Mouse (Mus musculus): ENCODE results near the gene Mpst. TPM values are rescaled to one million over a fixed set of nuclear protein-coding genes. Genes with fewer than 3 reads are reported as not detected.

Mpst gene
- polyA plus RNA-seq, 1 experiment from 2014 or later: 4.2 TPM

DNA sequence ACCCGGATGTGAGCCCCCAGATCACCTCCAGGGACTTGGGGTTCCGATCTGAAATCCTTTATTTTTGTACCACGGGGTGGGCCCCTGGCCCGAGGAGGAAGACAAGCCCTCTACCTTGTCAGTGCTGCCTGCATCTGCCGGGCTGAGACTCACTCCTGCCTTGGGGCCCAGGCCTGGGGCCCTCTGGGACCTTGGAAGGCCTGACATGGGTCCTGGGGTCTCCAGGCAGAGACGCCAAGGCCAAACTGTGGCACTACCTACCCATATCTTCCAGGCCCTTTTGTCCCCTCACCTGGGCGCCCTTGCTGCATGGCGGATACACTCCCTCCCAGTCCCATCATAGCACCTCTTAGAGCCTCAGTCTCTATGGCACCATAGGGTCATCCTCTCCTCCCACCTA is 32.3 kb downstream of the Mpst start:
- Histone ChIP-seq H3K4me1 (replicated peaks) (peaks cover 26% of the 10 kb centered on the region), H3K4me2 (no peak overlapping the region), H3K27ac (no peak overlapping the region), H3K36me3 (peaks cover 6% of the 10 kb centered on the region; the same call in 1 of the 2 replicates), H3K9me3 (replicated peaks) (no peaks in the 10 kb centered on the region), H3K9ac (no peak overlapping the region), H3K27me3 (peaks cover 45% of the 10 kb centered on the region), H3K4me3 (replicated peaks) (no peak overlapping the region)
- ATAC-seq (ENCODE audit: low read depth) (no peak), DNase-seq (no peak)
- 55% methylated on average over 8 of the region's 8 CpGs for WGBS (ENCODE audit: insufficient replicate concordance)

DNA sequence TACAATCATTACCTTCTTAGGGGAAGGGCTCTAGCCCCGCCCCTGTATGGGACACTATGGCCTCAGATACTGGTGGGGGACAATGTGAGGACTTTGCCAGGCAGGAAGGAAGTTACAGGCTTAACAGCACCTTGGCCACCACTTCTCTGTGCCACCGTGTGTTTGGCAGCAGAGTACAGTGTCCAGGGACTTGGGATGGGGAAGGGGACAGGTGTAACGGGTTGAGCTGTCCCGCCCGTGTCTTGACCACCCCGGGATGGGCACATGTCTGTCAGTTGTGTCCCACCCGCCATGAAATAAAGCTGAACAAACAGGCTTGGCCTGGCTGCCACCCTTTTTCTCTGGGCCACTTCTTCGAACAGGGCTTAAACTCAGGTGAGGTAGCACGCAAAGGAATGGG is 32.8 kb downstream of the Mpst start:
- WGBS (ENCODE audit: insufficient replicate concordance): 56% methylated on average over 9 of the region's 9 CpGs
- no peak overlapping the region for H3K27ac ChIP-seq
- peaks cover 26% of the 10 kb centered on the region for H3K4me1 ChIP-seq (replicated peaks)
- H3K4me3 ChIP-seq (replicated peaks): no peak overlapping the region
- peaks cover 6% of the 10 kb centered on the region; the same call in 1 of the 2 replicates for H3K36me3 ChIP-seq
- no peak for DNase-seq
- peaks cover 44% of the 10 kb centered on the region for H3K27me3 ChIP-seq
- H3K4me2 ChIP-seq: no peak overlapping the region
- ATAC-seq (ENCODE audit: low read depth): no peak
- no peak overlapping the region for H3K9ac ChIP-seq
- no peaks in the 10 kb centered on the region for H3K9me3 ChIP-seq (replicated peaks)

DNA sequence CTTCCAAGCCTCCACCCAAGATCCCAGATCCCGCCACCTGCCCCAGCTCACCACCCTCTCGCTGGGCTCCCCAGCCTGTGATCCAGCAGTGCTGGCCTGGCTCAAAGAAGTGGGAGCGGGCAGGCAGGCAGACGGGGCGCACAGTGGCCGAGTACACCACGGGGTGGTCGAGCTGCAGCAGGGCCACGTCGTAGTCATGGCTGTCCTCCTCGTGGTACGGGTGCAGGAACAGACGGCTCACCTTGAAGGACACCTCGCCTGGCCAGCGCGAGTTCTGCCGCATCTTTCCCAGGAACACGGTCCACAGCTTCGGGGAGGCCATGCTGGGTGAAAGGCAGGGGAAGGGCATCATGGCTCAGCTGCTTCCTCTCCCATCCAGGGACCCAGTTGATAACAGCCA is 36.0 kb downstream of the Mpst start:
- Histone ChIP-seq H3K27ac (no peak overlapping the region), H3K4me1 (replicated peaks) (peaks cover 14% of the 10 kb centered on the region), H3K9ac (no peak overlapping the region), H3K4me3 (replicated peaks) (no peak overlapping the region), H3K9me3 (replicated peaks) (no peaks in the 10 kb centered on the region), H3K27me3 (peaks cover 18% of the 10 kb centered on the region), H3K36me3 (peaks cover 6% of the 10 kb centered on the region; the same call in 1 of the 2 replicates), H3K4me2 (no peak overlapping the region)
- WGBS (ENCODE audit: insufficient replicate concordance): 76% methylated on average over 19 of the region's 19 CpGs
- ATAC-seq (ENCODE audit: low read depth): no peak
- DNase-seq: no peak

DNA sequence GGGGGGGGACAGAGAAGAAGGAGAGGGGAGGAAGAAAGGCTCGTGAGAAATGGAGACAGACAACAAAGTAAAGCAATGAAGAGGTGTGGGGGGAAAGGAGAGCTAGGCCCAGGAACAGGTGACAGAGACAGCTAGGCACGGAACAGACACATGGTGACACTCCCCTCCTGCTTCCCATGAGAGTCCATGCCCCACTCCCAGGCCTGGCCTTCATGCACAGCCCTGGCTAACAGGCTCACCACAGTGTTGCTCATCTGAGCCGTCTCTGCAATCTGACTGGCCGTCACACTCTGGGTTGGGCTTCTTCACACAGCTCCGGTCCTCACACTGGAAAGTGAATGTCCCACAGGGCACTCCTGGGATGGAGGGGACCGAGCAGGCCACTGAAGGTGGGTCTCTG is 37.6 kb downstream of the Mpst start:
- Histone ChIP-seq H3K4me2 (no peak overlapping the region), H3K27me3 (peaks cover 3% of the 10 kb centered on the region; the same call in 1 of the 2 replicates), H3K9ac (no peak overlapping the region), H3K9me3 (replicated peaks) (no peaks in the 10 kb centered on the region), H3K4me1 (replicated peaks) (peaks cover 13% of the 10 kb centered on the region), H3K4me3 (replicated peaks) (no peak overlapping the region), H3K36me3 (peaks cover 6% of the 10 kb centered on the region; the same call in 1 of the 2 replicates), H3K27ac (no peak overlapping the region)
- DNase-seq (no peak), ATAC-seq (ENCODE audit: low read depth) (no peak)
- WGBS (ENCODE audit: insufficient replicate concordance): 46% methylated on average over 6 of the region's 6 CpGs

DNA sequence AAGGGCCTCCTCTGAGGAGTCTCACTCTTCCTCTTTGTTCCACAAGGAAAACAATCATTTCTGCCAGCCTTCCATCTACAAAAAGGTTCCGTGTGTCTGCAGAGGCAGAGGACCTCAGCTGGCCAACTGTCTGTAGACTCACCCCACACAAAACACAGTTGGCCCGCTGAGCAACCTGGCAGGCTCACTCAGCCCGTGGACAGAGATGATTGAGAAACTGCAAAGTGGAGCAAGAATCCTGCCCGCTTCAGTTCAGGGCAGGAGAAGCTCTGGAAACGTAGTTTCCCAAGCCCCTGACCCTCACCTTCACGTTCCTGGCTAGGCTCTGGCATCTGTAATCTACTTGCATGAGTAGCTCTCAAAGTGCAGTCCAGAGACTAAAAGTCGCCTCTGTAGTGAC is 40.9 kb downstream of the Mpst start:
- Histone ChIP-seq H3K9ac (no peak overlapping the region), H3K4me2 (no peak overlapping the region), H3K36me3 (peaks cover 2% of the 10 kb centered on the region; the same call in 1 of the 2 replicates), H3K9me3 (replicated peaks) (no peaks in the 10 kb centered on the region), H3K27me3 (0 out of 2 replicates have a peak, but pooled peaks cover 2% of the 10 kb centered on the region), H3K4me3 (replicated peaks) (no peak overlapping the region), H3K27ac (no peak overlapping the region), H3K4me1 (replicated peaks) (peaks cover 42% of the 10 kb centered on the region)
- ATAC-seq (ENCODE audit: low read depth) (no peak), DNase-seq (no peak)
- WGBS (ENCODE audit: insufficient replicate concordance): 47% methylated on average over 7 of the region's 7 CpGs

DNA sequence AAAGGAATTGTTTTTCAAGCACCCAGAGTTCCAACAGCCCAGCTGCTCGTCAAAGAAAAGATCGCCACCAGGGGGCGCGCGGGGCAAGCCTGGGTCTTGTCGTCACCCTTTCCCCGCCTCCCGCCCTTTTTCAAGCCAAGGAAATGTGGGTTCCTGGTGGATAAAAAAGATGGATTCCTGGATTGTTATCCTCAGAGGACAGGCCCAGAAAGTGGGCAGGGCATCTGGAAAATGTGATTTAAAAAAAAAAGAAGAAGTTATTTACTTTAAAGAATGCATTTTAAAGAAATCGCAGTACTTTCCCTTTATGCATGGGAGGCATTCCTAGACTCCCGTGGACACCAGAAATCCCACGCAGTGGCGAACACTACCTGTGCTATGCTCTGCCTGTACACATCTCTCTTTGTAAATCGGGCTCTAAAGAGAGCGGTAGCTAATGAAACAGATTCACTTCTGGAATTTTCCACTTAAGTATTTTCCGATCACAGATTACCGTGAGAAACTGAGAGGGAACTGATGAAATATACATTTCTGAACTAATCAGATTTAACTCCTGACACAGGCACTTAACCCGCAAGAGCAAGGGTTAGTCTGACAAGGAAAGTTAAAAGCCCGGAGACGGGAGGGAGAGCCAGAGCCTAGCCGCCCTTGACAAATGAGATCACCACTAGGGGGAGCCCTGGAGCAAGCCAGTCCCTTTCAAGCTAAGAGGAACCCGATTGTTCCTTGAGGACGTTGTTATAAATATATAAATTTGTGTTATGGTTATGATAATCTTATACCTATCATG is 41.7 kb downstream of the Mpst start:
- DNase-seq: peak; percentile 82
- 1% methylated on average over 22 of the region's 22 CpGs for WGBS (ENCODE audit: insufficient replicate concordance)
- H3K9me3 ChIP-seq (replicated peaks): no peaks in the 10 kb centered on the region
- 0 out of 2 replicates have a peak, but pooled peaks cover 2% of the 10 kb centered on the region for H3K27me3 ChIP-seq
- H3K36me3 ChIP-seq: 0 out of 2 replicates have a peak, but pooled peaks cover 3% of the 10 kb centered on the region
- H3K4me3 ChIP-seq (replicated peaks): peak overlapping the region; percentile 52
- peak overlapping the region; percentile 82 for H3K4me2 ChIP-seq
- peaks cover 48% of the 10 kb centered on the region for H3K4me1 ChIP-seq (replicated peaks)
- peak overlapping the region; percentile 70 for H3K9ac ChIP-seq
- H3K27ac ChIP-seq: peak overlapping the region; percentile 77
- peak; percentile 45; the same call in 1 of the 2 replicates for ATAC-seq (ENCODE audit: low read depth)

DNA sequence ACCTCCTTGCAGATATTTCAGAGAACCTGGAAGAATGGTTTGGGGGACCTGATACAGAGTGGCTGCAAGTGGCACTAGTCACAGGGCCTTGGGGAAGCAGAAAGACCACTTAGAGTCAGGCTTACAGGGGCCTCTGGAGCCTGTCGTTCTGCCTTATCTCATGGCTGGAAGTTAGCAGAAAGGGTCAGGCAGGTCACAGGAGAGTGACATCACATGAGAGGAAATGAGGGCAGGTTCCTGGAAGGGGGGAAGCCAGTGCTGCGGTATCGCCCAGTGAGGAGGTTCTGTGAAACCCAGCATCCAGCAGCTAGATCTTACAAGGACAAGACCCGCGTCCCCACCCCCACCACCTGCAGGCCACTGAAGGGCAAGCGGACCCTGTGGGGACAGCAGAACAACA is 42.9 kb downstream of the Mpst start:
- WGBS (ENCODE audit: insufficient replicate concordance): 35% methylated on average over 6 of the region's 6 CpGs
- ATAC-seq (ENCODE audit: low read depth) (peak; percentile 11; the same call in 1 of the 2 replicates), DNase-seq (no peak)
- Histone ChIP-seq H3K9me3 (replicated peaks) (no peaks in the 10 kb centered on the region), H3K4me2 (no peak overlapping the region), H3K27ac (peak overlapping the region; percentile 60), H3K9ac (no peak overlapping the region), H3K36me3 (0 out of 2 replicates have a peak, but pooled peaks cover 3% of the 10 kb centered on the region), H3K27me3 (no peaks in the 10 kb centered on the region), H3K4me1 (replicated peaks) (peaks cover 48% of the 10 kb centered on the region), H3K4me3 (replicated peaks) (no peak overlapping the region)

DNA sequence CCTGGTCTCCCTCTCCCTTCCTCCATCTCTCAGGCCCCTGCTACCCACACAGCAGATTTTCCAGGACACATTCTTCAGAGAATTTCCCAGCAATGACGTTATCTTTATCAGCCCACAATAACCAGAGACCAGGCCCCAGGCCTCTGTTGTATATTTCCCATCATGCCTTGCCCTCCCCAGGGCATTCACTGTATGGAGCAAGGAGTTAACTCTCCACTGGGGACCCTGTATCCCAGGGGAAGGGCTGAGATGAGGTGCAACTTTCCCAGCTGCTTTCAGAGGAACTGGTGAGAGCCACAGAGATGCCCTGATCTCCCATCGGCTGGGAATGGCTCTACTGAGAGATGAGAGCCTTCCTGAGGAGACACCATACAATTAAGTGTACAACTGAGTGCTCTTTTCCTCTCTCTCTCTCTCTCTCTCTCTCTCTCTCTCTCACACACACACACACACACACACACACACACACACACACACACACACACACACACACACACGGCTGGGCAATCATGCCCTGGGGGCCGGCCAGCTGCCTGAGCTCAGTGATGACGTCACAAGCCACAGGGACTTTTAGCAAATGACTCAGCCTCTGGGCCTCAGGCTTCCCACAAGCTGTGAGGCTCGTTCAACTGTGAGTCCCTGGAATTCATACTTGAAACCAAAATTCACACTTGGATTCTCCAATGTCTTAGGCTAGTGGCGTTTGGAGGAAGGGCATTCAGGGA is 43.6 kb downstream of the Mpst start:
- H3K4me2 ChIP-seq: peak overlapping the region; percentile 17; the same call in 1 of the 2 replicates
- H3K4me1 ChIP-seq (replicated peaks): peaks cover 48% of the 10 kb centered on the region
- H3K36me3 ChIP-seq: 0 out of 2 replicates have a peak, but pooled peaks cover 3% of the 10 kb centered on the region
- H3K9ac ChIP-seq: peak overlapping the region; percentile 39; the same call in 1 of the 2 replicates
- H3K4me3 ChIP-seq (replicated peaks): no peak overlapping the region
- DNase-seq (peak; percentile 63), ATAC-seq (ENCODE audit: low read depth) (peak; percentile 59; the same call in 1 of the 2 replicates)
- H3K9me3 ChIP-seq (replicated peaks): no peaks in the 10 kb centered on the region
- 14% methylated on average over 7 of the region's 7 CpGs for WGBS (ENCODE audit: insufficient replicate concordance)
- H3K27me3 ChIP-seq: no peaks in the 10 kb centered on the region
- H3K27ac ChIP-seq: peak overlapping the region; percentile 60

DNA sequence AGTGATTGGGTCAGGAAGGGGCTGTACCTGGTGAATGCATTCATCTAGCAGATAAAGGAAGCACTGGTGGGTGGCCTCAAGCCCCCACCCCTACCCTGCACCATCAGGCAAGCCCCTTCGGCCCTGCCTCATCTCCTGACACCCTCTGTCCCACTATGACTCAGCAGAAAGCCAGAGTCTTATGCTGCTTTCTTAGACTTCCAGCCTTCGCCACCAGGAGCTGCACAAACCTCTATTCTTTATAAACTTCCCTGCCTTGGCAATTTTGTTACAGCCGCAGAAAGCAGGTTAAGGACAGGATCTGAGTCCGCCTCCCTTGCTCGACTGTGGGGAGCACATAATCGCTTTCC is 44.2 kb downstream of the Mpst start:
- Histone ChIP-seq H3K36me3 (0 out of 2 replicates have a peak, but pooled peaks cover 3% of the 10 kb centered on the region), H3K27me3 (no peaks in the 10 kb centered on the region), H3K27ac (peak overlapping the region; percentile 60; the same call in 1 of the 2 replicates), H3K4me1 (replicated peaks) (peaks cover 48% of the 10 kb centered on the region), H3K4me2 (peak overlapping the region; percentile 17; the same call in 1 of the 2 replicates), H3K4me3 (replicated peaks) (no peak overlapping the region), H3K9me3 (replicated peaks) (no peaks in the 10 kb centered on the region), H3K9ac (0 out of 2 replicates have a peak overlapping the region, but pooled peaks have one; percentile 39)
- WGBS (ENCODE audit: insufficient replicate concordance): 62% methylated on average over 6 of the region's 6 CpGs
- no peak for ATAC-seq (ENCODE audit: low read depth)
- DNase-seq: no peak

DNA sequence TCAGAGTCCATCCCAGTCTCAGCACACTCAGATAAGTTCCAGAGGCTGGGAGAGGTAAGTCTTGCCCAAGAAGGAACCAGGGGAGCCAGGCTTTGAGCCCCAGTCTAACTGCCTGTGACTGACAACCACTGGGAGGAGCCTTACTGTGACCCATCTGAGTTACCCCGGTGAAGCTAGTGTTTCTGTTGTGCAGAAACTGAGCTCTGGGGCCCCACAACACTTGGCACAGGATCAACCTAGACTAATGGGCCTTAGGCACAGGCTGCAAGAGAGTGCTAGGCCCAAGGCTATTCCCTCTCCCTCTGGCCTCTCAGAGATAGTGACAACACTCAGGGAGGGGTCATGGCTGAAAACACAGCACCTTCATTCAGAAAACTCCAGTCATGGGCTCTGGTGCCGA is 45.0 kb downstream of the Mpst start:
- no peak overlapping the region for H3K4me2 ChIP-seq
- H3K9me3 ChIP-seq (replicated peaks): no peaks in the 10 kb centered on the region
- H3K27me3 ChIP-seq: no peaks in the 10 kb centered on the region
- no peak for DNase-seq
- ATAC-seq (ENCODE audit: low read depth): no peak
- H3K9ac ChIP-seq: no peak overlapping the region
- no peak overlapping the region for H3K4me3 ChIP-seq (replicated peaks)
- no peak overlapping the region for H3K27ac ChIP-seq
- 74% methylated on average over 2 of the region's 2 CpGs for WGBS (ENCODE audit: insufficient replicate concordance)
- 0 out of 2 replicates have a peak, but pooled peaks cover 3% of the 10 kb centered on the region for H3K36me3 ChIP-seq
- H3K4me1 ChIP-seq (replicated peaks): peaks cover 50% of the 10 kb centered on the region

DNA sequence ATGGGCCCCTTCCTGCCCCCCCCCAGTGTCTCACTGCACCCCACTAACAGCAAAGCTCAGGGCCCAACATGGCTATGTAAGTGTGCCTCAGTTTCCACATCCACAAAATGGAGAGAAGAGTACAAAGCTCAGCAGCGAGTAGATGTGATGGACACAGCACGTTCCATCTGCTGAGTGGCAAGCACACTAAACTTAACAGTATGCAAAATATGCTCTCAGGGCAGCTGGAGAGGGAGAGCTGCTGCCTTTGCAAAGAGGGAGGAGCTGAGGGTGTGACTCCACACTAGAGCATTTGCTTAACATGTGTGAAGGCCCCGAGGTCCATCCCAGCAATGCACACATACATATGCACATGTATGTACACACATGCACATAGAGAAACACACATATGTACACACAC is 46.7 kb downstream of the Mpst start:
- no peak overlapping the region for H3K9ac ChIP-seq
- no peaks in the 10 kb centered on the region for H3K9me3 ChIP-seq (replicated peaks)
- 68% methylated on average over 3 of the region's 3 CpGs for WGBS (ENCODE audit: insufficient replicate concordance)
- peaks cover 45% of the 10 kb centered on the region for H3K4me1 ChIP-seq (replicated peaks)
- no peak overlapping the region for H3K27ac ChIP-seq
- DNase-seq (no peak), ATAC-seq (ENCODE audit: low read depth) (no peak)
- no peak overlapping the region for H3K4me3 ChIP-seq (replicated peaks)
- H3K27me3 ChIP-seq: no peaks in the 10 kb centered on the region
- H3K4me2 ChIP-seq: no peak overlapping the region
- 0 out of 2 replicates have a peak, but pooled peaks cover 3% of the 10 kb centered on the region for H3K36me3 ChIP-seq

Measured in liver, embryonic 13.5 days (tissue).